Mouse (Mus musculus) hindbrain, embryonic 12.5 days (tissue): ENCODE measurements around the gene Plekho1. TPM values are rescaled to one million over a fixed set of nuclear protein-coding genes. Genes with fewer than 3 reads are reported as not detected.
"Not testable (repeated sequence)": the region's sequence is repeated elsewhere in the genome, so short reads cannot be mapped to it uniquely, and the experiment has no call there.

Source experiments
- ATAC-seq: fragments of 200-750 bp; cut with Nextera tagmentation; 2 replicates; pipeline ENCODE4 v1.8.0; 2017; ENCODE audit warnings: moderate TSS enrichment; ENCODE audit not compliant: low FRiP score
- H3K27ac ChIP-seq: fragments of 300-500 bp; sonication (generic); 2 replicates; pipeline ENCODE4 v1.5.1; 2016; ENCODE audit warnings: mild to moderate bottlenecking
- H3K27me3 ChIP-seq: fragments of 300-500 bp; sonication (generic); 2 replicates; pipeline ENCODE4 v1.6.1; 2016; ENCODE audit warnings: mild to moderate bottlenecking
- H3K36me3 ChIP-seq: fragments of 300-500 bp; sonication (generic); 2 replicates; pipeline ENCODE4 v1.6.1; 2016; ENCODE audit warnings: mild to moderate bottlenecking
- H3K4me1 ChIP-seq: fragments of 300-500 bp; sonication (generic); 2 replicates; pipeline ENCODE4 v1.6.1; 2016
- H3K4me2 ChIP-seq: fragments of 300-500 bp; sonication (generic); replicated peaks from 2 replicates; pipeline ENCODE4 v1.6.1; 2016; ENCODE audit warnings: mild to moderate bottlenecking
- H3K4me3 ChIP-seq: fragments of 300-500 bp; sonication (generic); 2 replicates; pipeline ENCODE4 v1.5.1; 2016; ENCODE audit warnings: mild to moderate bottlenecking
- H3K9ac ChIP-seq: fragments of 300-500 bp; sonication (generic); 2 replicates; pipeline ENCODE4 v1.6.1; 2016; ENCODE audit warnings: mild to moderate bottlenecking, moderate library complexity
- H3K9me3 ChIP-seq: fragments of 300-500 bp; sonication (generic); replicated peaks from 2 replicates; pipeline ENCODE4 v1.6.1; 2016; ENCODE audit warnings: mild to moderate bottlenecking
- WGBS: fragments of 180-500 bp; shearing (Covaris S2); methylation state at CpG from one replicate; pipeline ENCODE4 v1.1.7; 2016; 5-methylcytosine and 5-hydroxymethylcytosine counted together
- polyA plus RNA-seq: library from polyadenylated mRNA; unstranded; fragments of >200 nt; fragmentation: Nextera tagmentation; extraction: Ambion mirVana; gene quantifications from 2 replicates; pipeline ENCODE4 v1.2.1, GENCODE M21; 2016

Gene Plekho1
- polyA plus RNA-seq, 1 experiment from 2014 or later, result 79.3 TPM

DNA sequence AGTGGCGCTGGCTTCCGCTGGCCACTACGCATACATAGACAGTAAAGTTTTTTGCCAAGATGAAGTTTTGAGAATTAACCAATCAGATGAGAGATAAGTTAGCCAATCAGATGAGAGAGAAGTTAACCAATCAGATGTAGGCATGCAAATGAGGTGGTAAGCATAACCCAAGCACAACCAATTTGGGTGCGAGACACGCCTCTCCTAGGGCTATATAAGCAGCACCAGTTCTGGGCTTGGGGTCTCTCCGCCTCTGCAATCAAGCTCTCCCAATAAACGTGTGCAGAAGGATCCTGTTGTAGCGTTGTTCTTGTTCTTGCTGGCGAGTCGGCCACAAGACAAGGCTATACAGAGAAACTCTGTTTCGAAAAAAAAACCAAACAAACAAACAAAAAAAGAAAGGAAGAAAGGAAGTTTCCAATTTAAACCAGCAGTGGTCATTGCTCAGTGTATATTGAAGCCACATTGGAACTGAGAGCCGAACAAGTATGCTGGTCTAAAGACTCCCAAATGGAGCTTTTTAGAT lies 41.1 kb downstream of the Plekho1 start:
- not testable (repeated sequence) for H3K36me3 ChIP-seq, H3K27me3 ChIP-seq, H3K4me2 ChIP-seq, ATAC-seq, H3K27ac ChIP-seq, H3K9me3 ChIP-seq, H3K4me3 ChIP-seq, H3K9ac ChIP-seq
- peaks cover 15% of the 10 kb centered on the region; the same call in 1 of the 2 replicates for H3K4me1 ChIP-seq
- WGBS, result 91% methylated on average over 12 of the region's 12 CpGs

DNA sequence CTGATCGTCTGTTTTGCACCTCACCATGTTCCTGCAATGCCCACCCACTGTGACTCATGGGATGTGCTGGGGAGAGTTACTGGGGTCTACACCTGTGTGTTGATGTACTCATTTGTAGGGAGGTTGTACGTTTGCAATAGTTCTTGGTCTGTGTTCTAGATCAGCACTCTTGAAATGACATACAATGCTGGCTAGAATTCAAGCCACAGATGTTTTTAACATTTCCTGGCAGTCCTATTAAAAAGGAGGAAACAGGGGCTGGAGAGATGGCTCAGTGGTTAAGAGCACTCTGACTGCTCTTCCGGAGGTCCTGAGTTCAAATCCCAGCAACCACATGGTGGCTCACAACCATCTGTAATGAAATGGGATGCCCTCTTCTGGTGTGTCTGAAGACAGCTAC lies 42.3 kb downstream of the Plekho1 start:
- 67% methylated on average over 3 of the region's 3 CpGs for WGBS
- Histone ChIP-seq H3K4me2 (no peak overlapping the region), H3K36me3 (no peaks in the 10 kb centered on the region), H3K4me1 (peaks cover 15% of the 10 kb centered on the region; the same call in 1 of the 2 replicates), H3K27me3 (no peaks in the 10 kb centered on the region), H3K4me3 (no peak overlapping the region), H3K9ac (no peak overlapping the region), H3K27ac (peak overlapping the region; percentile 83), H3K9me3 (no peaks in the 10 kb centered on the region)
- ATAC-seq, result no peak

DNA sequence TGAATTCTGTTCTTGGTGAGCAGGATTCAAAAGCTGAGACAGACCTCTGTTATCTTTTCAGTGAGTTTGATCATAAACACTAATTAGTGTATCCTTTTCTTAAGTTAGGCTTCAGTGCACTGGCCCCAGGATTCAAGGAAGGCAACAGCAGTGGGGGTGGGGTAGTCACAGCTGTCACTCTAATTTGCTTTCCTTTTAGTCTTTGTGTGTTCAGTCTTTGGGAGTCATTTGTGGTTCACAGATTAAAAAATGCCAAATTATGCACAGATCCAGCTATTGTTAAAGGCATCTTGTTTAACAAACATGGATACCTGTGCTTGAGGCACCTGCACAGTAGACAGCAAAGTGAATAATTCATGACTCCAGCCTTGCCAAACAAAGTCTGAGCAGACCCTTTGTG lies 42.8 kb downstream of the Plekho1 start:
- Histone ChIP-seq H3K27me3 (no peaks in the 10 kb centered on the region), H3K9ac (peak overlapping the region; percentile 18; the same call in 1 of the 2 replicates), H3K4me1 (peaks cover 15% of the 10 kb centered on the region; the same call in 1 of the 2 replicates), H3K27ac (peak overlapping the region; percentile 83), H3K9me3 (no peaks in the 10 kb centered on the region), H3K4me3 (no peak overlapping the region), H3K36me3 (no peaks in the 10 kb centered on the region), H3K4me2 (no peak overlapping the region)
- no peak for ATAC-seq

DNA sequence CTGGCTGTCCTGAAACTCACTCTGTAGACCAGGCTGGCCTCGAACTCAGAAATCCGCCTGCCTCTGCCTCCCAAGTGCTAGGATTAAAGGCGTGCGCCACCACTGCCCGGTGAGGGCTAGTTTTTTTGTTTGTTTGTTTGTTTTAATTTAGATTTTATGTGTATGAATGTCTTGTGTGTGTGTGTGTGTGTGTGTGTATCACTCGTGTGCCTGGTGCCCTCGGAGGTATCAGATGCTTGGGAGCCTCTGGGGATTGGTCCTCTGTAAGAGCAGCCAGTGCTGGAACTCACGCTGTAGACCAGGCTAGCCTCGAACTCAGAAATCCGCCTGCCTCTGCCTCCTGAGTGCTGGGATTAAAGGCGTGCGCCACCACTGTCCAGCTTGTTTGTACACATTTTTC lies 44.2 kb downstream of the Plekho1 start:
- Histone ChIP-seq H3K4me1 (peaks cover 15% of the 10 kb centered on the region; the same call in 1 of the 2 replicates), H3K9ac (peak overlapping the region; percentile 66), H3K4me2 (peak overlapping the region; percentile 69), H3K4me3 (peak overlapping the region; percentile 46), H3K27ac (peak overlapping the region; percentile 95)
- H3K9me3 ChIP-seq, H3K36me3 ChIP-seq, H3K27me3 ChIP-seq: not testable (repeated sequence)
- ATAC-seq, result peak; percentile 20; the same call in 1 of the 2 replicates
- 69% methylated on average over 12 of the region's 12 CpGs for WGBS

DNA sequence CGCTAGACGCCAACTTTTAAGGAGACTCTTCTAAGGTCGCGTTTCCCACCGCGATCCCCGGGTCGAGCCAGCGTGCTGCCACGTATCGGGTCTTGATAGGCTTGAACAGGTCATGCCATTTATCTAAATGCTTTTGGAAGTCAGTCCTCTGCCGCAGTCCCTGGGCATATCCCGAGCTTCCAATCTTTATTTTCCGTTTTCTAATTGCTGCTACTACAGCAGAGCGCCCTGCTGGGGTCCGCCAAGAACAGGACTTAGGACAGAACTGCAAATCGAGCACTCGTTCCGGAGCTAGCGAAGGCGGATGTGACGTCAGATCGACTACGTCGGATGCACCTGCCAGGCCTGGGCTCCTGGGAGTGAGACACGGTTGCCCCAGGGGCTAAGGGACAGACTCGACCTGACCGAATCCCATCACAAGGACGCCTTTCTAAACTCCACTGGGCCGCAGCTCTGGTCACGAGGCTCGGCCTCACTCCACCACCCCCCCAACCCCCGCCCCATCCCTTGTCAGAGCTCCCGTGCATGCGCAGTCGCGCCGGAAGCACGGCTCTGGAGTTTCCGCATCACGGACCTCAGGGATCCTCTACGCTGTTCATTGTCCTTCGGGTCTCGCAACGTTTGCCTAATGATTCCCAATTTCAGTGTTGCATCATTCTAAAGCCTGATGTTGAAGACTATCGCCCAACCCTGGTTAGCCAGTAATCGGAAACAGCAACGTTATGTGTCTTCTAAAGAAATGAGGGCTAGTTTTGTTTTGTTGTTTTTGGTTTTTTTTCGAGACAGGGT lies 44.8 kb downstream of the Plekho1 start:
- Histone ChIP-seq H3K4me3 (peak overlapping the region; percentile 46), H3K4me2 (peak overlapping the region; percentile 69), H3K36me3 (peaks cover 6% of the 10 kb centered on the region), H3K27ac (peak overlapping the region; percentile 95), H3K27me3 (no peaks in the 10 kb centered on the region), H3K9ac (peak overlapping the region; percentile 66), H3K9me3 (no peaks in the 10 kb centered on the region), H3K4me1 (peaks cover 15% of the 10 kb centered on the region; the same call in 1 of the 2 replicates)
- ATAC-seq, result peak; percentile 94
- 2% methylated on average over 49 of the region's 49 CpGs for WGBS

DNA sequence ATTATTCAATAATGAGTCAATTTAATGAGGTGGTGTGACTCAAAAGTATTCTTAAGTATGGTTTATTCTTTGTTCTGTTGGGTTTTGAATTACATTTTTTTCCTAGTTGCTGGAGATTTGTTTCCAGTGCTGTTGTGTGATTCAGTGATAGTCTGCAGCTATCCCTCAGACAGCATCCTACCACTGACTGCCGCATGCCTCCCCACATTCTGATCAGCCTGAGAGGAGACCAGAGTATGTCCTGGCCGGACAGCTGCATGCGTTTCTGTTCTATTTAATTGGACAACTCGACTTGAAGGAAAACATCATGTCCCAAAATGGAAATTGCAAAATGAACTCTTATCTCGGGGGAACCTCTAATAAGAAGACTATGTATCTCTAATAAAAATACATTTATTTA lies 47.5 kb downstream of the Plekho1 start:
- H3K27ac ChIP-seq, result no peak overlapping the region
- H3K4me2 ChIP-seq, result no peak overlapping the region
- peaks cover 24% of the 10 kb centered on the region for H3K36me3 ChIP-seq
- H3K4me1 ChIP-seq, result peaks cover 14% of the 10 kb centered on the region; the same call in 1 of the 2 replicates
- no peak overlapping the region for H3K4me3 ChIP-seq
- H3K9me3 ChIP-seq, result no peaks in the 10 kb centered on the region
- ATAC-seq, result no peak
- H3K9ac ChIP-seq, result no peak overlapping the region
- WGBS, result 91% methylated on average over 5 of the region's 5 CpGs
- no peaks in the 10 kb centered on the region for H3K27me3 ChIP-seq

DNA sequence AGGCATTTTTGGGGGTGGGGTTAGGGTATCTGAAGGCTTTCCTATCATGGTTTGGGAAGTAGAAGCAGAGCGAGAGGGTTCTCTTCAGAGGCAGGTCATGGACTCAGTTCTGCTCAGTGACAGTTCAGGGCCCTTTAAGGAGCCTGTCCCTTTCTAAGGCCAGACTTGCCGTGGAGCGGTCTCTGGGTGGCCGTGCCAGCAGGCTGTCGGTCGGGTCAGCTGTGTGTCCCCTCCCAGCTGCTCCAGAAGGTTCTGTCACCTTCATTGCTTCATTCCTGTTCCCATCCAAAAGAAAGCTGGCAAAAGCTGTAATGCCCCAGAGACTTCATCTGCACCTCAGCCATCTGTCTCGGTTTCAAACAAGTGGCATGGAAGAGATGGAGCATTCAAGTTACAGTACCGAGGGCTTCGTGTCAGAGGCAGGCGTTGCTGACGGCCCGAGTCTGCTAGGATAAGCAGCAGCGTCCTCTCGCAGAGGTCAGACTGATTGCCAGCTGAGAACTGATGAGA lies 50.0 kb downstream of the Plekho1 start:
- Histone ChIP-seq H3K4me1 (no peaks in the 10 kb centered on the region), H3K4me2 (no peak overlapping the region), H3K27me3 (no peaks in the 10 kb centered on the region), H3K36me3 (peaks cover 46% of the 10 kb centered on the region), H3K9me3 (no peaks in the 10 kb centered on the region), H3K27ac (no peak overlapping the region), H3K9ac (no peak overlapping the region), H3K4me3 (no peak overlapping the region)
- ATAC-seq, result no peak
- WGBS, result 84% methylated on average over 14 of the region's 14 CpGs

DNA sequence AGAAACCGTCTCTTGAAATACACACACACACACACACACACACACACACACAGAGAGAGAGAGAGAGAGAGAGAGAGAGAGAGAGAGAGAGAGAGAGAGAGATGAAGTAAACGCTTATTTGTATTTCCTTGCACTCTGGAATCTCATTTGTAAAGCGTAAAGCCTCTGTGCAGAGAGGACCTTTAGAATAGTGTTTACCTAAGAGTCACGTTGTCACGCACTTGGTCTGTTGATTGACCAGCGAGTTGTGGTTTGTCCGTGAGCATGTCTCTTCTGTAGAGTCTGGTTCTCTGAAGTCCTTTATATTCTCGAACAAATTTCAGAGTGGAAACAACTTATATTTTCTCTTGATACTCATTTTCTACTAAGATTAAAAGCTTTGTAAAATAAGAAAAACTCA lies 51.1 kb downstream of the Plekho1 start:
- H3K27me3 ChIP-seq, result no peaks in the 10 kb centered on the region
- peaks cover 56% of the 10 kb centered on the region for H3K36me3 ChIP-seq
- no peak overlapping the region for H3K27ac ChIP-seq
- H3K4me1 ChIP-seq, result no peaks in the 10 kb centered on the region
- H3K9ac ChIP-seq, result no peak overlapping the region
- no peaks in the 10 kb centered on the region for H3K9me3 ChIP-seq
- 94% methylated on average over 8 of the region's 8 CpGs for WGBS
- no peak for ATAC-seq
- no peak overlapping the region for H3K4me3 ChIP-seq
- H3K4me2 ChIP-seq, result no peak overlapping the region

DNA sequence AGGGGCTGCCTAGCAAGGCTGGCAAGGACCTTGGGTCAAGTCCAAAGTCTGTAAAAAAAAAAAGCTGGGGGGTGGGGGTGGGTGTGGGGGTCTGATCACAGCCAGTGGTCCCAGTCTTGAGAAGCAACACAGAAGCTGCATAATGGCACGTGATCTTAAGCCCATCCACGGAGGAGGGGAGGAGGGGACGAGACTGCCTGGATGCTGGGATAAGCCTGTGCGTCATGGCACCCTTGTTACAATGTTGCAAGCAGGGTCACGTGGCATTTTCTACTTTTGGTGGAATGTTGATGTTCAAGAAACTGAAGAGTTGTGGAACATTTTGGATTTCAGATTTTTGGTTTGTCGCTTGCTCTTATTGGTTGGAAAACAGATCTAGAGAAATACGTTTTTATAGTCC lies 52.6 kb downstream of the Plekho1 start:
- Histone ChIP-seq H3K9ac (no peak overlapping the region), H3K4me2 (no peak overlapping the region), H3K27me3 (no peaks in the 10 kb centered on the region), H3K27ac (no peak overlapping the region), H3K9me3 (no peaks in the 10 kb centered on the region), H3K4me1 (no peaks in the 10 kb centered on the region), H3K4me3 (no peak overlapping the region), H3K36me3 (peaks cover 71% of the 10 kb centered on the region)
- ATAC-seq, result no peak
- WGBS, result 95% methylated on average over 7 of the region's 7 CpGs

DNA sequence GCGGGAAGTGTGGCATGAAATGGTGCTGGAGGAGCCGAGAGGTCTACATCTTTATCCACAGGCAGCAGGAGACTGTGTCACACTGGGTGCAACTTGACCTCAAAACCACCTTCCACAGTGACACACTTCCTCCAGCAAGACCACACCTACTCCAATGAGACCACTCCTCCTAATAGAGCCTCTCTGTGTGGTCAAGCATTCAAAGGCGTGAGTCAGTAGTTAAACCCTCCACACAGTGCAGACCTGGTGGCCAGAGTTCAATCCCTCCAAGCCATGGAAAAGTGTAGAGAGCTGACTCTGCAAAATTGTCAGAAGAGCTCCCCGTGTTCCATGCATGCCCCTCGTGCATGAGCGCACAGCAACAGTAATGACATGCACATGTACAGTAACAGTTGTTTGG lies 53.1 kb downstream of the Plekho1 start:
- Histone ChIP-seq H3K27me3 (no peaks in the 10 kb centered on the region), H3K36me3 (peaks cover 76% of the 10 kb centered on the region), H3K4me2 (no peak overlapping the region), H3K9me3 (no peaks in the 10 kb centered on the region), H3K9ac (no peak overlapping the region), H3K4me1 (no peaks in the 10 kb centered on the region), H3K27ac (no peak overlapping the region), H3K4me3 (no peak overlapping the region)
- no peak for ATAC-seq
- WGBS, result 84% methylated on average over 6 of the region's 6 CpGs

DNA sequence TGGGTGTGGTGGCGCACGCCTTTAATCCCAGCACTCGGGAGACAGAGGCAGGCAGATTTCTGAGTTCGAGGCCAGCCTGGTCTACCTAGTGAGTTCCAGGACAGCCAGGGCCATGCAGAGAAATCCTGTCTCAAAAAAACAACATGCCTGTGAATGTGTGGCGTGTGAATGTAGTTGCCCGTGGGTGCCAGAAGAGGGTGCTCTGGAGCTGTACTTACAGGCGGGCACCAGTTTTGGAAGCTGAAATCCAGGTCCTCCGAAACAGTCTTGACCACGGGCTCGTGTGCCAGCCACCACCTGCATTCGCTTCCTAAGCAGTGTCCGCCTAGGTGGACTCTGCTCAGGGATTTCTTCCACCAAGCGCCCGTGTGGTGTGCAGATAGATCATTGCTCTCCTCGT lies 57.0 kb downstream of the Plekho1 start:
- H3K9me3 ChIP-seq, result no peaks in the 10 kb centered on the region
- H3K4me1 ChIP-seq, result no peaks in the 10 kb centered on the region
- 92% methylated on average over 15 of the region's 15 CpGs for WGBS
- ATAC-seq, result no peak
- no peak overlapping the region for H3K4me2 ChIP-seq
- H3K36me3 ChIP-seq, result peaks cover 84% of the 10 kb centered on the region
- no peak overlapping the region for H3K9ac ChIP-seq
- no peaks in the 10 kb centered on the region for H3K27me3 ChIP-seq
- H3K4me3 ChIP-seq, result no peak overlapping the region
- no peak overlapping the region for H3K27ac ChIP-seq
